Mouse (Mus musculus) T-helper 1 cell (primary cell): ENCODE measurements around the gene Ppm1d.

Experiments
- in situ Hi-C: fragments of 300-600 bp; cut with MboI, MseI; formaldehyde crosslinking; loops from one replicate; pipeline ENCODE4 v1.15.1; 2025; ENCODE audit warnings: high pct_unique_total_duplicates

Gene Ppm1d

DNA sequence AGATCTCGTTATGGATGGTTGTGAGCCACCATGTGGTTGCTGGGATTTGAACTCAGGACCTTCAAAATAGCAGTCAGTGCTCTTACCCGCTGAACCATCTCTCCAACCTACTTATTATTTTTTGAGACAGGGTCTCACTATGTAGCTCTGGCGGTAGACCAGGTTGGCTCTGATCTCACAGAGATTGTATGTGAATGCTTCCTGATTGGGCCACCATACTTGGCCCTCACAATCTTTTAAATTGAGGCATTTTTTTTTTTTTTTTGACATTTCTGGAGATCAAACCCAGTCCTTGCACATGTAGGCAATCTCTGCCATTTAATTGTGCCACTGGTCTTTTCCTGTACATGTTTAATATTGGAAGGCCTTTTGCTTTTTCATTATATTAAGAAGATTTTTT, 17.7 kb downstream of the Ppm1d start:
- in situ Hi-C loops, result no loop called here

DNA sequence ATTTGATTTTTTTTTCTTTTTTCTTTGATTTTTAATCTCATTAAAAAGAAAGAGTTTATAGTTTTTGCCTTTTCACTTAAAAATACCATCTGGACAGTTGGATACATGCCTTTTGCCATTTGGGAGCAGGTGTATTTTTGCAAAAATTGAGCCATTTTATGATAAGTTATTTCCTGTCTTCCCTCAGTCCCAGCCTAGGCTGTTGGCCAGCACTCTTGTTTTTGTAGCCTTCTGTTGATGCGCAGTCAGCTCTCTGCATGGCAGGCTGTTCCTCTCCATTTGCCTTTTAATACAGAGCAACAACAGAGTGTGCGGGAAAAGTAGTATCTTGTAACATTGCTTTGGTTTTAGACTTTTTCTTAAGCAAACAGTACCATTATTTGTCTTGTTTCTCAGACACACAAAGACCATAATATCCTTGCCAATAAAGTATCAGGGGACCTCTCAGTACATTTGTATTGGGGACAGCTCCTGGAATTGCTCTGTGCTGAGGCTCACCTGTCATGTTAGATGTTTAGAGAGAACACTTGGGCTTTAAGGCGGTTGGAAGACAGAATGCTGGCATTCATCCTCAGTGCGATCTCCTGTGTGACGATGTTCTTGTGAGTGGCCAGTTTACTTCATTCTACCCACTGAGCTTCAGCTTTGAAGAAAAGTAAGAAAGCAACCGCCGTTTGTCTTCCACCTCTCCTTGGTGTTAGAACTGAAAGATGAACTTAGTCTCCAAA, 18.3 kb downstream of the Ppm1d start:
- in situ Hi-C loops, result no loop called here

- in situ Hi-C loops, result loop anchor here (5.0 kb wide), 1 partner anchor 62 kb away; no protein-coding TSS in a partner anchor
Observed at GRCm38 (mm10) chr11:85334778-85335177, 23.7 kb downstream of the Ppm1d start.

DNA sequence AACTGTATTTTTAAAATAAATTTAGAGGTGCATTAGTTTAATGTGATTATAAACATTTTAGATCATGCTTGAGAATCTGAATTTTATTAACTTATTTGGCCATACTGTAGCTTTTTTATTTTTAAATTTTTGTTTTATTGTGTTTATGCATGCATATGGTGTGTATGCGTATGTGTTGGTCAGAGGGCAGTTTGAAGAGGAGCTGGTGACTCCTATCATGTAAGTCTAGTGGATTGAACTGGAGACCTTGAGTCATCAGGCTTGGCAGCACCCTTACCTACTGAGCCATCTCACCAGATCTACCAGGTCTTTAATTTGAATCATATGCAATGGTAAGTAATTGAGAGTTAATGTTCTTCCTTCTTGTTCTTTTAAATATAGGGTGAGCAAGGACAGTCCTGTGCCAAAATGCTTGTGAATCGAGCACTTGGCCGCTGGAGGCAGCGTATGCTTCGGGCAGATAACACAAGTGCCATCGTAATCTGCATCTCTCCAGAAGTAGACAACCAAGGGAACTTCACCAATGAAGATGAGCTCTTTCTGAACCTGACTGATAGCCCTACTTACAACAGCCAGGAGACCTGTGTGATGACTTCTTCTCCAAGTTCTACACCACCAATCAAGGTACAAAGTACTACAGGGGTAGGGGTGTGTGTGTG, 28.3 kb downstream of the Ppm1d start:
- in situ Hi-C loops, result no loop called here

GRCm38 (mm10) chr11:85340070-85340616, 29.1 kb downstream of the Ppm1d start:
- in situ Hi-C loops, result no loop called here

- in situ Hi-C loops, result no loop called here
Observed at GRCm38 (mm10) chr11:85352539-85353380, 41.7 kb downstream of the Ppm1d start, which contains the start of gene Bcas3. Gene Bcas3, plus strand, starts transcription at chr11:85353167.

- in situ Hi-C loops, result no loop called here
Observed at GRCm38 (mm10) chr11:85353819-85354218, 42.8 kb downstream of the Ppm1d start.

GRCm38 (mm10) chr11:85359641-85360040, 48.6 kb downstream of the Ppm1d start:
- in situ Hi-C loops, result no loop called here

DNA sequence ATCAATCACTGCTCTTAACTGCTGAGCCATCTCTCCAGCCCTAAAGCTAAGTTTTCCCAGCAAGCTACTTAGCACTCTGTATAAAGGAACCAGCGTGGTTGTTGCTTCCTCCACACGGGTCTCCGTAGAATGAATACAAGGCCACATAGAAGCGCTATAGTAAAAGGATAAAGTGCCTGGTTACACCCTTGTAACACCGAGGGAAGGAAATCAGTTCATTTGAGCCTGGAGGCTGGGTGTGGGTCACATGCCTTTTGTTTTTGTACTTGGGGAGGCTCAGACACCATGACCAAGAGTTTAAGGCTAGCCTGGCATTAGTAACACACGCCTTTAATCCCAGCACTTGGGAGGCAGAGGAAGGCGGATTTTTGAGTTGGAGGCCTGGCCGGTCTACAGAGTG, 50.6 kb downstream of the Ppm1d start:
- in situ Hi-C loops, result no loop called here

- in situ Hi-C loops, result no loop called here
Observed at GRCm38 (mm10) chr11:85366168-85366567, 55.1 kb downstream of the Ppm1d start.

DNA sequence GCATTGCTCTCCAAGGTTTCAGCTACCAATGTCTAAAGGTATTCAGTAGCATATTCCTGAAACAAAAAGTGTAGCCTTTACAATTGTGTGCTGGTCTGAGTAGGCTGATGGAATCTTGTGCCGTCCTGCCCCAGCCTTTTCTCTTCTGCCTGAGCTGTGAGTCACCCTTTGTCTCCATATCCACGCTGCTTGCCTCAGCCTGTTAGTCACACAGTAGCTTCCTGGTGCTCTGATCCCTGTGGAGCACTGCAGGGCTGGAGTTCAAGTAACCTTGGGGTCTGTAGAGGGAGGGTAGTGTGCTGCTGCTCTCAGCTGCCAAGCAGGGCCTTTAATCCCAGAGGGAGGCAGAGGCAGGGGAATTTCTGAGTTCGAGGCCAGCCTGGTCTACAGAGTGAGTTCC, 56.8 kb downstream of the Ppm1d start:
- in situ Hi-C loops, result no loop called here

GRCm38 (mm10) chr11:85379091-85379490, 68.0 kb downstream of the Ppm1d start:
- in situ Hi-C loops, result no loop called here

GRCm38 (mm10) chr11:85380046-85380445, 69.0 kb downstream of the Ppm1d start:
- in situ Hi-C loops, result loop anchor here (10.0 kb wide), 1 partner anchor 105 kb away; no protein-coding TSS in a partner anchor

DNA sequence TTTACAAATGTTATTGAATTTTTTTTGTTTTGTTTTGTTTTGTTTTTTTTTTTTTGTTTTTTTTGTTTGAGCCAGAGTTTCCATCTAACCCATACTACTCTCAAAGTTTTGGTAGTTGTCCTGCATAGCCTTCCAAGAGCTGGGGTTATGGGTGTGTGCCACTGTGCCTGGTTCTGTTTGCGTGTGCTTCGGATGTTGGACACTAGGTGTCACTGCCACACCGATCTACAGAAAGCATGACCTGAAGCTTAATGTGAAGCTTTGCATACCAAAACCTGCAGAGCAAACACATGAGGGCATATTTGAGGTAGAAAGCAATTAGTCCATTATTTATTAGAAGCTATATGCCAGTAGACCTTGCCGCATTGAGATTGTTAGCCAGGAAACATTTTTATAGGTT, 71.0 kb downstream of the Ppm1d start:
- in situ Hi-C loops, result loop anchor here (10.0 kb wide), 1 partner anchor 103 kb away; no protein-coding TSS in a partner anchor

- in situ Hi-C loops, result loop anchor here (10.0 kb wide), 1 partner anchor 101 kb away; no protein-coding TSS in a partner anchor
Observed at GRCm38 (mm10) chr11:85383975-85384821, 73.2 kb downstream of the Ppm1d start.

DNA sequence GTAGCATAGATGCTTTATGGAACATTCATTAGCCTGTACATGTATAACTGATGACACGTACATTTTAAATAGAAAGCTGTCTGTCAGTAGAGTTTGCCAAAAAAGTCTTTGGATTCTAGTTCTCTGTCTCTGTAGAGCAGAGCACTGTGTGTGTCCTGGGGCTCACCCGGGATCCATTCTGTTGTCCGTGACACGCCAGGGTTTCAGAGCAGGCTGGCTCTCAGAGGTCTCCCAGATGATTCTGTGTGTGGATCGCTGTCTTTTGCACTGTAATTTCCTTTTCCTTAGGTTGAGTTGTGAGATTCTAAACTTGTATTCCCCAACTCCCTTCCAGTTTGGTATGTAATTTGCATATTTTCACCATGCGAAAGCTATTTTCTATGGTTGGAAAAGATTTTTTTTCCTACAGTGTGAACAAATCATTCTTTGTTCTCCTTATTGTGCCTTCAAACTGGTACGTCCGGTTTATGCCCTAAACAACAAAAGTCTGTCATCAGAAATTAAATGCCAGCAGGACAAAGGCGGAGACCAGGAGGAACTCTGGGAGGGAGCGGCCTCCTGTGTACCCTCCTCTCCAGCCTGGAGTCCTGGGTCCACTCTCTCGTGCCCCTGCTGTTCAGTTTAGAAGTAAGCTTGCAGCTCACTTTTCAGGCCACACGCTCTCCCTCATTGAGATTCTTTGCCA, 81.3 kb downstream of the Ppm1d start:
- in situ Hi-C loops, result loop anchor here (10.0 kb wide), 1 partner anchor 432 kb away; no protein-coding TSS in a partner anchor

- in situ Hi-C loops, result loop anchor here (10.0 kb wide), 1 partner anchor 432 kb away; no protein-coding TSS in a partner anchor
Observed at GRCm38 (mm10) chr11:85392864-85393220, 81.8 kb downstream of the Ppm1d start.

DNA sequence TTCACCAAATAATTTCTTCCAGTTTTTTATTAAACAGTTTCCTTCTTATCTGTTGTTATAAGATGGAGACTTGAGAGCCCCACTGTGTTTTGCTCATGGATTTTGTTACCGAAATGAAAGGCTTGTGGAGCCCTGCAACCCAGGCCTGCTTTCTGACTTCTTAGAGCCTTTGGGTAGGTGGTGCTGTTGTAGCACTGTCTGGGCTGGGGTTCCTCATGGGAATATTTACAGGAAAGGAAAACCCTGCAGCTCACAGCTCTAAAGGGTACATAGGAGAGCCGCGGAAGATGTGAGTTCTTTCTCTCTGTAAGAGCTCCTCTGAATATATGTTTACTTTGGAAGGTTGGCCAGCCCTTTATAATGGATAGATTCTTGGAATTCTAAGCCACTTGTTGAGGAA, 82.9 kb downstream of the Ppm1d start:
- in situ Hi-C loops, result loop anchor here (10.0 kb wide), 1 partner anchor 431 kb away; no protein-coding TSS in a partner anchor

GRCm38 (mm10) chr11:85395361-85395760, 84.3 kb downstream of the Ppm1d start:
- in situ Hi-C loops, result loop anchor here (10.0 kb wide), 1 partner anchor 429 kb away; no protein-coding TSS in a partner anchor
